Comparison of ENCODE assay signal across 28 mouse cellular contexts in genomic region chr10:70294094-70294493, GRCm38 (mm10). TPM values are rescaled to one million over a fixed set of nuclear protein-coding genes. Genes with fewer than 3 reads are reported as not detected.
DNase-seq lines count a peak whose midpoint lies in the region; ATAC-seq and TF ChIP-seq lines count a peak whose summit lies in the region.
"Had no signal": no experiment of that assay in that cellular context is flagged by ENCODE, and none has a peak within 500 bp of the region (broad histone marks: within the 10 kb centered on the region; RNA-seq: fewer than 3 reads in every experiment).

No protein-coding gene starts in this region.

- peak; percentile 96 for TF ChIP-seq EP300 in ES-Bruce4 (IDR thresholded peaks at IDR 0.05; ENCODE audit: insufficient read depth, low read depth, low read length)

- no peaks in the 10 kb centered on the region for H3K27me3 ChIP-seq in kidney, embryonic 14.5 days (ENCODE audit: control insufficient read depth, insufficient read depth, low read length)
- no peaks in the 10 kb centered on the region for H3K27me3 ChIP-seq in lung, embryonic 14.5 days (ENCODE audit: insufficient read depth, low read length)
- H3K27me3 ChIP-seq in ES-Bruce4 (ENCODE audit: control insufficient read depth, insufficient read depth, low read length, poor library complexity, severe bottlenecking) = no peaks in the 10 kb centered on the region
- H3K27me3 ChIP-seq in embryonic facial prominence, embryonic 10.5 days (replicated peaks; ENCODE audit: low read depth, poor library complexity, severe bottlenecking) = 0 out of 2 replicates have a peak, but pooled peaks cover 4% of the 10 kb centered on the region
- H3K27me3 ChIP-seq: embryonic facial prominence, embryonic 12.5 days; hindbrain, embryonic 15.5 days; limb, embryonic 13.5 days; midbrain, embryonic 12.5 days had no signal

- peak; percentile 45; the same call in 1 of the 2 replicates for ATAC-seq in kidney, embryonic 14.5 days (ENCODE audit: low FRiP score, low TSS enrichment)
- no peak for ATAC-seq in lung, embryonic 14.5 days (ENCODE audit: insufficient read depth)
- ATAC-seq: forebrain, embryonic 14.5 days; inflammation-experienced regulatory T-cells, adult 6 months had no signal

- TF ChIP-seq CTCF in lung, embryonic 14.5 days (IDR thresholded peaks at IDR 0.05; ENCODE audit: low read depth) = no peak
- no peak for TF ChIP-seq CTCF in ES-Bruce4 (IDR thresholded peaks at IDR 0.05; ENCODE audit: low read depth, low read length)

- peaks cover 16% of the 10 kb centered on the region for H3K4me1 ChIP-seq in kidney, embryonic 14.5 days (ENCODE audit: control insufficient read depth, insufficient read depth, low read length)
- 0 out of 2 replicates have a peak, but pooled peaks cover 3% of the 10 kb centered on the region for H3K4me1 ChIP-seq in lung, embryonic 14.5 days (ENCODE audit: insufficient read depth)
- peaks cover 3% of the 10 kb centered on the region for H3K4me1 ChIP-seq in ES-Bruce4 (ENCODE audit: control insufficient read depth, insufficient read depth, low read length)
- H3K4me1 ChIP-seq in embryonic facial prominence, embryonic 10.5 days = peaks cover 31% of the 10 kb centered on the region

- 27% methylated on average over 8 of the region's 8 CpGs for WGBS in kidney, embryonic 14.5 days
- WGBS in lung, embryonic 14.5 days = 25% methylated on average over 8 of the region's 8 CpGs
- WGBS in embryonic facial prominence, embryonic 10.5 days = 51% methylated on average over 8 of the region's 8 CpGs

- no peak overlapping the region for H3K9ac ChIP-seq in kidney, embryonic 14.5 days (ENCODE audit: low read depth, low read length)
- no peak overlapping the region for H3K9ac ChIP-seq in lung, embryonic 14.5 days
- 0 out of 2 replicates have a peak overlapping the region, but pooled peaks have one; percentile 15 for H3K9ac ChIP-seq in ES-Bruce4 (ENCODE audit: low read depth, poor library complexity, severe bottlenecking)
- H3K9ac ChIP-seq: embryonic facial prominence, embryonic 12.5 days; hindbrain, embryonic 15.5 days; limb, embryonic 13.5 days; midbrain, embryonic 12.5 days had no signal

- no peak overlapping the region for H3K4me2 ChIP-seq in kidney, embryonic 14.5 days (replicated peaks; ENCODE audit: low read depth, low read length)
- no peak overlapping the region for H3K4me2 ChIP-seq in lung, embryonic 14.5 days
- H3K4me2 ChIP-seq: embryonic facial prominence, embryonic 12.5 days; hindbrain, embryonic 15.5 days; limb, embryonic 13.5 days; liver, embryonic 11.5 days; midbrain, embryonic 12.5 days had no signal

- H3K27ac ChIP-seq in kidney, embryonic 14.5 days (ENCODE audit: low read depth, low read length) = no peak overlapping the region
- H3K27ac ChIP-seq in lung, embryonic 14.5 days (ENCODE audit: low read depth) = no peak overlapping the region
- peak overlapping the region; percentile 91 for H3K27ac ChIP-seq in ES-Bruce4 (ENCODE audit: insufficient read depth, low read length)
- H3K27ac ChIP-seq in embryonic facial prominence, embryonic 10.5 days (replicated peaks) = no peak overlapping the region
- H3K27ac ChIP-seq: embryonic facial prominence, embryonic 12.5 days; hindbrain, embryonic 10.5 days; hindbrain, embryonic 15.5 days; left cerebral cortex, adult 2 months; limb, embryonic 13.5 days; midbrain, embryonic 12.5 days had no signal

- H3K4me3 ChIP-seq in kidney, embryonic 14.5 days (ENCODE audit: low read length) = no peak overlapping the region
- no peak overlapping the region for H3K4me3 ChIP-seq in lung, embryonic 14.5 days (ENCODE audit: low read depth, low read length)
- H3K4me3 ChIP-seq in ES-Bruce4 (ENCODE audit: low read depth, low read length) = no peak overlapping the region
- H3K4me3 ChIP-seq in embryonic facial prominence, embryonic 10.5 days = no peak overlapping the region
- H3K4me3 ChIP-seq: embryonic facial prominence, embryonic 12.5 days; hindbrain, embryonic 10.5 days; hindbrain, embryonic 15.5 days; left cerebral cortex, adult 2 months; limb, embryonic 13.5 days; midbrain, embryonic 12.5 days had no signal

- TF ChIP-seq POLR2A in ES-Bruce4 (IDR thresholded peaks at IDR 0.05; ENCODE audit: insufficient read depth, low read length) = no peak

- DNase-seq in kidney, postnatal 25 days = no peak
- peak; percentile 32 for DNase-seq in lung, embryonic 14.5 days
- DNase-seq in lung, postnatal 10 days = no peak
- DNase-seq in embryonic facial prominence, embryonic 10.5 days (ENCODE audit: low spot score) = peak; percentile 21
- no peak for DNase-seq in layer of hippocampus, adult 8-10 months (ENCODE audit: low spot score in 2 of 2)
- DNase-seq in left cerebral cortex, adult 18-20 months (ENCODE audit: low spot score in 2 of 2) = no peak
- DNase-seq: adrenal gland, postnatal 10 days; cerebellum, adult 11 months; cerebellum, adult 9-11 months; gastrocnemius, postnatal 14 days; heart, postnatal 14 days; kidney, adult 11 months; lung, postnatal 36 days; retina, postnatal 1 day; right cerebral cortex, postnatal 14 days; thymus, postnatal 14 days had no signal

- H3K9me3 ChIP-seq in kidney, embryonic 14.5 days (ENCODE audit: control insufficient read depth, low read length) = peaks cover 4% of the 10 kb centered on the region; the same call in 1 of the 2 replicates
- 0 out of 2 replicates have a peak, but pooled peaks cover 4% of the 10 kb centered on the region for H3K9me3 ChIP-seq in lung, embryonic 14.5 days (ENCODE audit: low read depth, low read length)
- no peaks in the 10 kb centered on the region for H3K9me3 ChIP-seq in ES-Bruce4 (replicated peaks; ENCODE audit: control insufficient read depth, insufficient read depth, low read length, poor library complexity, severe bottlenecking)
- H3K9me3 ChIP-seq in embryonic facial prominence, embryonic 10.5 days = no peaks in the 10 kb centered on the region
- H3K9me3 ChIP-seq: embryonic facial prominence, embryonic 12.5 days; hindbrain, embryonic 10.5 days; hindbrain, embryonic 15.5 days; limb, embryonic 13.5 days; midbrain, embryonic 12.5 days had no signal

- no peaks in the 10 kb centered on the region for H3K36me3 ChIP-seq in kidney, embryonic 14.5 days (ENCODE audit: control insufficient read depth, insufficient read depth, low read length)
- no peaks in the 10 kb centered on the region for H3K36me3 ChIP-seq in lung, embryonic 14.5 days (ENCODE audit: insufficient read depth)
- H3K36me3 ChIP-seq in ES-Bruce4 (ENCODE audit: control insufficient read depth, insufficient read depth, low read length, poor library complexity, severe bottlenecking) = no peaks in the 10 kb centered on the region
- no peaks in the 10 kb centered on the region for H3K36me3 ChIP-seq in embryonic facial prominence, embryonic 10.5 days (replicated peaks)
- H3K36me3 ChIP-seq: embryonic facial prominence, embryonic 12.5 days; hindbrain, embryonic 10.5 days; hindbrain, embryonic 15.5 days; limb, embryonic 13.5 days; midbrain, embryonic 12.5 days had no signal

RNA-seq across cellular contexts. Expression of gene Slc16a9, which starts 49.2 kb away (rescaled TPM):
- 3.8 and 4.0 TPM in 2 replicates for polyA plus RNA-seq in kidney, embryonic 14.5 days (2014; fragmentation: Nextera tagmentation; extraction: Ambion mirVana)
- 6.3 and 6.9 TPM in 2 replicates for polyA plus RNA-seq in lung, embryonic 14.5 days (2014; fragmentation: Nextera tagmentation; extraction: Ambion mirVana)
- polyA plus RNA-seq in ES-Bruce4 (2011; ENCODE audit: insufficient read depth, insufficient read length, low read depth, missing spikeins) = 5.1 and 5.2 TPM in 2 replicates
- polyA plus RNA-seq in embryonic facial prominence, embryonic 10.5 days (2016; fragmentation: Nextera tagmentation; extraction: Ambion mirVana) = 0.24 and 0.26 TPM in 2 replicates
- total RNA-seq in layer of hippocampus, adult 8-10 months (2022) = 1 to 10 TPM; 1.5 to 3.3 (median 1.9) TPM
- total RNA-seq in left cerebral cortex, adult 18-20 months (2021) = 1 to 10 TPM; 1.4 to 2.2 TPM
- total RNA-seq: monocyte, adult 5-6 weeks had no signal
- polyA plus RNA-seq: inflammation-experienced regulatory T-cells, adult 6 months had no signal

Comparison
In these comparisons a context has a peak if more than half of its experiments do, and no peak if none do; other contexts are left out.
1. DNase-seq: peak in lung, embryonic 14.5 days (single experiment) and embryonic facial prominence, embryonic 10.5 days (single experiment); none in kidney, postnatal 25 days (0 of 2), lung, postnatal 10 days (single experiment), layer of hippocampus, adult 8-10 months (0 of 2) and left cerebral cortex, adult 18-20 months (0 of 2).